Mouse (Mus musculus) ES-E14 (cell line): Measurements from ENCODE around the gene Krt20. TPM values are rescaled to one million over a fixed set of nuclear protein-coding genes. Genes with fewer than 3 reads are reported as not detected.

ENCODE experiments used
- DNase-seq: peaks from one replicate; pipeline ENCODE4 v3.0.0-alpha.2; 2013; ENCODE audit warnings: low read depth, low spot score
- H3K27ac ChIP-seq: 2 replicates; pipeline ENCODE4 v1.5.1; 2012; ENCODE audit warnings: low read depth, mild to moderate bottlenecking, low read length, moderate library complexity, mixed read lengths; ENCODE audit not compliant: poor library complexity, insufficient read depth, severe bottlenecking
- H3K36me3 ChIP-seq: 2 replicates; pipeline ENCODE4 v1.6.1; 2012; ENCODE audit warnings: mild to moderate bottlenecking, low read length, moderate library complexity, mixed read lengths; ENCODE audit not compliant: control insufficient read depth, poor library complexity, insufficient read depth, severe bottlenecking
- H3K4me1 ChIP-seq, 2 experiments: fragments of 150-350 bp in 1 of 2; sonication (generic) in 1 of 2; 2 replicates each; pipeline ENCODE4 v1.6.1; 2012; ENCODE audit warnings: low read length in 2 of 2, mild to moderate bottlenecking in 1 of 2, mixed read lengths in 1 of 2; ENCODE audit not compliant: control insufficient read depth in 2 of 2, insufficient read depth in 2 of 2, poor library complexity in 1 of 2
- H3K4me3 ChIP-seq, 2 experiments: fragments of 150-350 bp in 1 of 2; sonication (generic) in 1 of 2; 2 replicates each; pipeline ENCODE4 v1.5.1; 2012; ENCODE audit warnings: low read length in 2 of 2, low read depth in 1 of 2, mild to moderate bottlenecking in 1 of 2, mixed read lengths in 1 of 2; ENCODE audit not compliant: insufficient read depth in 1 of 2, poor library complexity in 1 of 2, severe bottlenecking in 1 of 2
- H3K9ac ChIP-seq: 2 replicates; pipeline ENCODE4 v1.6.1; 2012; ENCODE audit warnings: low read depth, mild to moderate bottlenecking, low read length, mixed read lengths; ENCODE audit not compliant: poor library complexity, insufficient read depth, severe bottlenecking
- H3K9me3 ChIP-seq: fragments of 150-350 bp; sonication (generic); 2 replicates; pipeline ENCODE4 v1.6.1; 2012; ENCODE audit warnings: low read depth, mild to moderate bottlenecking, low read length; ENCODE audit not compliant: control insufficient read depth, insufficient read depth
- CHD2 ChIP-seq: IDR thresholded peaks from 2 replicates; pipeline ENCODE4 v1.6.1; 2014; ENCODE audit warnings: mild to moderate bottlenecking, low read depth, low read length, inconsistent platforms
- HCFC1 ChIP-seq: IDR thresholded peaks from 2 replicates; pipeline ENCODE4 v1.6.1; 2012; ENCODE audit warnings: low read length, inconsistent platforms, borderline replicate concordance; ENCODE audit not compliant: insufficient read depth
- MAFK ChIP-seq: IDR thresholded peaks from 2 replicates; pipeline ENCODE4 v1.6.1; 2014; ENCODE audit warnings: mild to moderate bottlenecking, low read depth, low read length, inconsistent platforms; ENCODE audit not compliant: insufficient read depth
- ZC3H11A ChIP-seq: IDR thresholded peaks from 2 replicates; pipeline ENCODE4 v1.6.1; 2012; ENCODE audit warnings: low read depth, mild to moderate bottlenecking, inconsistent platforms, low read length, borderline replicate concordance
- ZNF384 ChIP-seq: IDR thresholded peaks from 2 replicates; pipeline ENCODE4 v1.6.1; 2012; ENCODE audit warnings: low read depth, low read length, inconsistent platforms
- in situ Hi-C, 2 experiments: fragments of 600-800 bp; cut with MboI; formaldehyde crosslinking; loops; one replicate each; pipeline ENCODE4 v1.15.1; 2025; ENCODE audit warnings: low sequenced_read_pairs in 2 of 2, inconsistent platforms in 1 of 2; ENCODE audit not compliant: unreplicated experiment in 2 of 2
- total RNA-seq: library from RNA; depleted of rRNA; stranded (reverse); fragments of 300-350 nt; gene quantifications from 2 replicates; pipeline ENCODE4 v1.2.3, GENCODE M21; 2012

The Krt20 gene
- total RNA-seq, 1 experiment = 2.4 TPM

- no peak for DNase-seq
- in situ Hi-C loops = loop anchor here in 1 of 2 experiments (25.0 kb wide), 1 partner anchor 896 kb away; no protein-coding TSS in a partner anchor
- H3K4me3 ChIP-seq = no peak overlapping the region
- H3K27ac ChIP-seq = no peak overlapping the region
- H3K4me1 ChIP-seq = peaks cover 0 to 2% of the 10 kb centered on the region in 2 experiments; a peak in 1 of 4 replicates
- TF ChIP-seq MAFK = no peak
- no peak for TF ChIP-seq HCFC1
- TF ChIP-seq CHD2 = no peak
- no peak for TF ChIP-seq ZC3H11A
- TF ChIP-seq ZNF384 = no peak
- H3K9me3 ChIP-seq = no peaks in the 10 kb centered on the region
- no peaks in the 10 kb centered on the region for H3K36me3 ChIP-seq
- H3K9ac ChIP-seq = no peak overlapping the region
Measured at GRCm38 (mm10) chr11:99390866-99391265, 47.1 kb downstream of the Krt20 start.

- Histone ChIP-seq H3K27ac (no peak within 1 kb of the TSS), H3K4me3 (peak within 1 kb of the TSS in 1 of 2 experiments; percentile 37; a peak in 1 of 4 replicates), H3K9ac (no peak within 1 kb of the TSS), H3K9me3 (no peaks in the 10 kb centered on the region), H3K4me1 (peaks cover 0 to 2% of the 10 kb centered on the region in 2 experiments; a peak in 1 of 4 replicates), H3K36me3 (no peaks in the 10 kb centered on the region)
- TF ChIP-seq ZNF384 = no peak
- no peak for TF ChIP-seq ZC3H11A
- no peak for TF ChIP-seq CHD2
- TF ChIP-seq MAFK = no peak
- no peak for TF ChIP-seq HCFC1
- no peak for DNase-seq
- in situ Hi-C loops = loop anchor here in 1 of 2 experiments (25.0 kb wide), 1 partner anchor 898 kb away; no protein-coding TSS in a partner anchor
Measured at GRCm38 (mm10) chr11:99389264-99389663, 48.7 kb downstream of the Krt20 start, which contains the start of gene Krt10. Gene Krt10, minus strand, starts transcription at chr11:99389364.

- H3K4me1 ChIP-seq = peaks cover 0 to 2% of the 10 kb centered on the region in 2 experiments; a peak in 1 of 4 replicates
- no peaks in the 10 kb centered on the region for H3K9me3 ChIP-seq
- H3K27ac ChIP-seq = no peak overlapping the region
- DNase-seq = no peak
- TF ChIP-seq MAFK (no peak), ZC3H11A (no peak), ZNF384 (no peak), HCFC1 (no peak), CHD2 (no peak)
- H3K36me3 ChIP-seq = no peaks in the 10 kb centered on the region
- H3K9ac ChIP-seq = no peak overlapping the region
- in situ Hi-C loops = loop anchor here in 1 of 2 experiments (25.0 kb wide), 1 partner anchor 899 kb away; no protein-coding TSS in a partner anchor
- no peak overlapping the region for H3K4me3 ChIP-seq
Measured at GRCm38 (mm10) chr11:99388661-99389060, 49.3 kb downstream of the Krt20 start.

GRCm38 (mm10) chr11:99385813-99386721, 51.9 kb downstream of the Krt20 start:
- H3K36me3 ChIP-seq = no peaks in the 10 kb centered on the region
- peaks cover 0 to 2% of the 10 kb centered on the region in 2 experiments; a peak in 1 of 4 replicates for H3K4me1 ChIP-seq
- TF ChIP-seq HCFC1 = no peak
- no peak for TF ChIP-seq MAFK
- TF ChIP-seq ZC3H11A = no peak
- TF ChIP-seq ZNF384 = no peak
- no peak for TF ChIP-seq CHD2
- peak overlapping the region; percentile 85 for H3K27ac ChIP-seq
- H3K9ac ChIP-seq = peak overlapping the region; percentile 59
- peak; percentile 54 for DNase-seq
- H3K4me3 ChIP-seq = peak overlapping the region; percentile 68 to 92
- in situ Hi-C loops = loop anchor here in 1 of 2 experiments (25.0 kb wide), 1 partner anchor 901 kb away; no protein-coding TSS in a partner anchor
- no peaks in the 10 kb centered on the region for H3K9me3 ChIP-seq
